Mouse (Mus musculus) left cerebral cortex, adult 8-10 months (tissue): Measurements from ENCODE around the gene Minpp1. TPM values are rescaled to one million over a fixed set of nuclear protein-coding genes. Genes with fewer than 3 reads are reported as not detected.
"Not testable (repeated sequence)": the region's sequence is repeated elsewhere in the genome, so short reads cannot be mapped to it uniquely, and the experiment has no call there.

Source experiments
- DNase-seq, 2 experiments: peaks; one replicate each; pipeline ENCODE4 v3.0.0; 2022; ENCODE audit warnings: low spot score in 2 of 2
- total RNA-seq, 4 experiments: library from RNA; stranded (reverse); gene quantifications; 2 replicates each; pipeline ENCODE4 v1.2.4; 2022

Minpp1 gene
- total RNA-seq: 10 to 100 TPM; 57.1 to 67.5 (median 60.7) TPM

DNA sequence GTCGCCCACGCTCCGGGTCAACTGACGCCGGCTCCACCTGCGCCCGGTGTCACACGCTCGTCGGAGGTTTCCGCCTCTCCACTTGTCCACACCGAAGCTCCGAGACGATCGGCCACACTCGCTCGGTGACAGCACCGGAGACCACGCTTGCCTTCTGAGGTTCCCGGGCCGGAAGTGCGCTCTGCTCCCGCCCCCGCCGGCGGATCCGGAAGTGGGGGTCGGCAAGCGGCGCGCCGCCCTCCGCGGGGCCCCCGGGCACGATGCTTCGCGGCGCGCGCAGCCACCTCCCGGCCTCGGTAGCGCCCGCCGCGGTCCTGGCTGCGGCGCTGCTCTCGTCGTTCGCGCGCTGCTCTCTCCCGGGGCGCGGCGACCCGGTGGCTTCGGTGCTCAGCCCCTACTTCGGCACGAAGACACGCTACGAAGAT is at the start of gene Minpp1:
Gene Minpp1, plus strand, starts transcription at position 89 of the 425 bp plus-strand sequence.
- DNase-seq: peak; percentile 69 to 77

DNA sequence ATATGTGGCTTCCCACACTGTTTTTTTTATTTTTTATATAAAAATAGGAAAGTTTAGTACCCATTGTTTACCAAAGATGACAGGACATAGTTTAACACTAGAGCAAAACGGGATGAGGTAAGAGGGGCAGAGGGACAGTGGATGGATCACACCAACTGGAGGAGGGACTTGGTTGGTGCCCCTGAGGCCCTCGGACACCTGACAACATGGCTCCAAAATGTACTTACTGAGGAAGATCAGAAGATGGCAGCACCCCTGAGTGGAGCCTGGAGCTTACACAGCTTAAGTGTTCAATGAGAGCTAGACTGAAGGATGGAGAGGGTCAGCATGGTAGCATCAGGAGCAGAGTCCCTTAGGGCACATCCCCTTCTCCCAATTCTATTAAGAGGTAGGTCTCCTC is 46.2 kb upstream of the Minpp1 start:
- DNase-seq: no peak

DNA sequence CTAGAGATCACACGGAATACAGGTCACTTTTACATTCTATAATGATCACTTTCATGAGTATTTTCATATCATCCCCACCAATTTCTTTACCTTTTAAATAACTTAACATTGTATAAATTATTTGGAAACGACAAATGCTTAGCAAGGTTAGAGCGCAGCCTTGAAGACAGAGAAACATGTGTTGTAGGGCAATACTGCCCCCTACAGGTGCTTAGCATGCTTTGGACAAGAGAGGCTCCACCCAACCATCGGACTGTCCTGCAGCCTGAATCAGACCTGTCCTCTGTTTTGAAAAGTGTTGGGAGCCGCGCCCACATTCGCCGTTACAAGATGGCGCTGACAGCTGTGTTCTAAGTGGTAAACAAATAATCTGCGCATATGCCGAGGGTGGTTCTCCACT is 44.0 kb upstream of the Minpp1 start:
- no peak for DNase-seq

DNA sequence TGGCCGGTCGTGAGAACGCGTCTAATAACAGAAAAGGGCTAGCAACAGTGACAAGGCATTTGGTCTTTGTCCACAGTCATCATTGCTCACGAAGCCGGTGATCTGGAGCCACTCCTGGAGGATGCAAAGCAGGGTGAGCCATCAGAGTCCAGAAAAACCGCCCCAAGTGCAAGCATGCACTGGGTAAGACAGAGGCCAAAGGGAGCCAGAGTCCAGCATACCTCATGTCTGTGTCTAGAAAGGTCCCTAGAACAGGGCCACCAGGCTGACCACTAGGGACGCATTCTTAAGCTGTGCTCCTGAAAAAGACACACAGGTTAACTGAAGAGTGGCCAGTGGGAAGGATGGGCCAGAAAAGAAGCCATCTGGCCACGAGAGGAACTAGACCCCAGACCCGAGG is 36.6 kb upstream of the Minpp1 start:
- no peak for DNase-seq

DNA sequence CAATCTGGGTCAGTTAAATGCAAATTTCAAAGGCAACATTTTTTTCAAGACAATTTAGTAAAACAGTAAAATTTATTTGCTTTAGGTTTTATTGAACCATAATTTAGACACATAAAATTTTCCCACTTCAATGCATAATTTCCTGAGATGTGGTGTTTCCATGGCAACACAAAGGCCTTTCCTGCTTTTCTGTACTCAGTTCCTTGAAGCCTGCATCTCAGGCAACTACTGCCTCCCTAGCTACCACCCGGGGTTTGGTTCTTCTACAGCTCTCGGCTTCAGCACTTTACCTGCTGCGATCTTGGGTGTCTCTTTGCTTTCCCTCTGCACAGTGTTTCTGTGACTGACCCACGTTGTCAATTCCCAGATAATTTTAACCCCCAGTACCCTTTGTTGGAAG is 33.3 kb upstream of the Minpp1 start:
- DNase-seq: peak; percentile 4 to 44

DNA sequence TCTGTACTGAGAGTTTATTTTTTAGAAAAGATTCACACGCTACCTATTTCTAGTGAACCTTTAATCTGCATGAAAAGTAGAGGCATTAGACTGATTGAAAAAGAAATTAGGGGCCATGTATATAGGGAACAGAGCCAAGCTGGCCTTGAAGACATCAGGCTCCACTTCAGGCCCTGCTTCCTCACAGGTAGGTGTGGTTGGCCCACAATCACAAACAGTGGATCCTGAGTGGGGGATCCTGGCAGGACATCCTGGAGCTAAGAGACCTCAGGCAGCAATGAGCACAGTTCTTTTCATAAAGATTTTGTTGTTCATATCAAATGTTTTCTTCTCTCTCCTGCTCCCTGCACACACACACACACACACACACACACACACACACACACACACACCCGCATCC is 28.8 kb upstream of the Minpp1 start:
- DNase-seq: no peak

DNA sequence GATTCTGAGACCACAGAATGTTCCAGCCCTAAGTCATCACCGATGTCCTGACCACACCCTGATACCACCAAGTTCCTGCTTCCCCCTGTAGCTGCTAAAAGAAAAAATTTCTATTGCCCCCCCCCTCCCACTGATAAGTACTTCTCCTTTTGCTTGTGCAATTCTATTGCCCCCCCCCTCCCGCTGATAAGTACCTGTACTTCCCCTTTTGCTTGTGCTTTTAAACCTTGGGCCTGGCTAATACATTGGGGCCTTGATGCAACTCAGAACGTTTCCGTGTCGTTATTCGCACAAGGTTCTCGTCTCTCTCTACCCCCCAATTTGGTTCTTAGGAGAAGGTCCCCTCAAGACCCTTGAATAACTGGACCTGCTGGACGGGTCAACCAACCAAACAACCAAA is 27.9 kb upstream of the Minpp1 start:
- not testable (repeated sequence) for DNase-seq

DNA sequence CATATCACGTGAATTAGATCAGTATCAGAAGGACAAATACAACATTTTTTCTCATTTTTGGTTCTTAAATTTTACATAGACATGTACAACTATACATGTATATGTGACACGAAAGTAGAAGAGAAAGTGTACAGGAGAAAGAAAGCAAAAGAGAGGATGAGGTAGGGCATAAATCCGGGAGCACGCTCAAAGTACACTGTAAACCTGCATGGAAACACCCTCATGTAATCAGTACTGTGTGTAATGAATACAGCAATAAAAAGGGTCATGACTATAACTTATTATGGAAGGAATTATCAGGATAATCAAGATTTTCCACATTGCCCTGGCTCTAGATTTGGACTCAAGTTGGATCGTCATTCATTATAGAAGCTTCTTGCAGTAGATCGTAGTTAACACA is 22.5 kb upstream of the Minpp1 start:
- no peak for DNase-seq

DNA sequence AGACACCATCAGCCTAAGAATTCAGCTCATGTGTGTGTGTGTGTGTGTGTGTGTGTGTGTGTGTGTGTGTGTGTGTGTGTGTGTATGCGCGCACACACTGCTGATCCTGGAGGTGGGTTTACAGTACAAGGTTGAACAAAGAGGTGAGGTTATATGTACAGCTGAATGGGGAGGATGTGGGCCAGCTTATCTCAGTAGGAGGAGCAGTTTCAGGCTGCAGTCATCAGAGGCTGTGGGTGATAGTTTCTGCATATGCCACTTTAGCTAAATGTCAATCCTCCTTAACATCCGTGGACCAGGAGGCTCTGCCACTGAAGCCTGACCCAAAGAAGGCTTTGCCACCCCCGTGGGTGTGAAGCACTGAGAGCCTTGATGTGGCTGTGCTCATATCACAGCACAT is 20.3 kb upstream of the Minpp1 start:
- DNase-seq: no peak

DNA sequence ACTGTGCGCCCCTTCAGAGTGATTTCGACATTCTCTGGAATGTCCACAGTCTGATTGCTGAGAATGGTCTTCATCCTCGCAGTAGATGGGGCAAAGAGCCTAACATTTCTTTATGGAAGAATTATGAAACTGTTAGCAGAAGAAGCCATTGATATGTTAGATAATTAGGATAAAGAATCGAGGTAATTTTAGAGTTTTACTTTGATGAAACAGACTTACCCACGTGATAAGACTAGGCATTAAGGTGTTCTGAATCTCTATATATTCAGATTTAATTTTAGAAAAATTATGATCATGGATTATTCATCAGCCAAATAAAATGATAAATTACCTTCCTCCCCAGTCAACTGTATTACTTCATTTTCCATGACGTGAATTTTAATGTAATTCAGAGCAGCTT is 19.1 kb upstream of the Minpp1 start, which contains the start of gene Rpl9-ps6:
Gene Rpl9-ps6, minus strand, starts transcription at position 101 of the 400 bp plus-strand sequence.
- DNase-seq: no peak

DNA sequence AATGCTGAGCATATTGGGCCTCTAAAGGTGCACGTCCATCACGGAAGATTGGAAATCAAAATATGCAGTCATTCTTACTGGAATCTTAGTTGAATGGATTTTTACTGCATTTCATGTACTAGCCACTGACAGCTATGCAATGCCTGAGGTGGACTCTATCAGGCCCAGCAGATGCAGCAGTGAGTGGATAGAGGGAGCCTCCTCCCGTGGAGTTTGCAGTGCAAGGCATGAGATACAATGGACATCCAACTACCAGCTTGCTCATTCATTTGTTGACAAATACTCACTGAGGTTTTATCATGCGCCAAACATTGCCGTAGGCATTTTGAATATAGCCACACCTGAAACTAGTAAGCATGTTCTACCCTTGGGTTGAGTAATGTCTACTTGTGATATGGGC is 18.2 kb upstream of the Minpp1 start:
- DNase-seq: no peak

DNA sequence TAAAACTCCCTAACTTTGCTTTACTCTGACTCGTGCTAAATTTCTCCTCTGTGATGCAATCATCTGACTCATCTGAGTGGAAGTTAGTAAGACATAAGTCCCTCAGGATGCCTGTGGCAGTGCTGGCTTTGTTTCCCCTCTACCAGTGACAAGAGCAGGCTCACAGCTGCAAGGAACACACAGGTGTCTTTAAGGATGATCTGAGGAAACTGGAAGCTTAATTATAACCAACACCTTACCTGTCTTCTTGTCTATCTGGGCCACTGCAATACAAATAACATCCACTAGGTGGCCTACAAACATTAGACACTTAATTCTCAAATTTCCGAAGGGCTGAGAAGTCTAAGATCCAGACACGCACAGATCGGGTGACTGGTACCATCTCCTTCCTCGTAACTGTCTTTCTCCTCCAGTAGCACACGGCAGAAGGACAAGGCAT is 15.5 kb upstream of the Minpp1 start:
- no peak for DNase-seq

DNA sequence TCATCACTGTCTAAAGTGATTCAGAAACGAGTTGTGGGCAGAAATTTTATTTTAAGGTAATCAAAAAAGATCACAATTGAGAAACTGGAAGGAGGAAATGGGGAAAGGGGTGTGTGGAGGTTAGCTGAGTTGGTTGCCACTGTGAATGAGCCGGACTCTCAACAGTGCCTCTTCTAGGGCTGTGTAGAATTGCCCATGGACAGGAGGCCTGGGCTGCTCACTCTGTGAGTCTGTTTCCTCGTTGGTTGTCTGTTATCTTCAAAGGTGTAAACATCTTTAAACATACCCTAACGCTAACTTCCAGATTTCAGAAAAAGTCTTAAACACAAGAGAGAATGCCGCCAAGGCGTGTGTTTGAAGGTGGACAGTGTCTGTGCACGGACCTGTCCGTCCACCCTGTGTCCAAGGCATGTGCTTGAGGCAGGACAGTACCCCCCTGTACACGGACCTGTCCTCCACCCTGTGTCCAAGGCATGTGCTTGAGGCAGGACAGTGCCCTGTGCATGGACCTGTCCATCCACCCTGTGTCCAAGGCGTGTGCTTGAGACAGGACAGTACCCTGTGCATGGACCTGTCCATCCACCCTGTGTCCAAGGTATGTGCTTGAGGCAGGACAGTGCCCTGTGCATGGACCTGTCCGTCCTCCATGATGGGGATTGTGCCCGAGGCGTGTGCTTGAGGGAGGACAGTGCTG is 14.9 kb upstream of the Minpp1 start:
- DNase-seq: no peak

DNA sequence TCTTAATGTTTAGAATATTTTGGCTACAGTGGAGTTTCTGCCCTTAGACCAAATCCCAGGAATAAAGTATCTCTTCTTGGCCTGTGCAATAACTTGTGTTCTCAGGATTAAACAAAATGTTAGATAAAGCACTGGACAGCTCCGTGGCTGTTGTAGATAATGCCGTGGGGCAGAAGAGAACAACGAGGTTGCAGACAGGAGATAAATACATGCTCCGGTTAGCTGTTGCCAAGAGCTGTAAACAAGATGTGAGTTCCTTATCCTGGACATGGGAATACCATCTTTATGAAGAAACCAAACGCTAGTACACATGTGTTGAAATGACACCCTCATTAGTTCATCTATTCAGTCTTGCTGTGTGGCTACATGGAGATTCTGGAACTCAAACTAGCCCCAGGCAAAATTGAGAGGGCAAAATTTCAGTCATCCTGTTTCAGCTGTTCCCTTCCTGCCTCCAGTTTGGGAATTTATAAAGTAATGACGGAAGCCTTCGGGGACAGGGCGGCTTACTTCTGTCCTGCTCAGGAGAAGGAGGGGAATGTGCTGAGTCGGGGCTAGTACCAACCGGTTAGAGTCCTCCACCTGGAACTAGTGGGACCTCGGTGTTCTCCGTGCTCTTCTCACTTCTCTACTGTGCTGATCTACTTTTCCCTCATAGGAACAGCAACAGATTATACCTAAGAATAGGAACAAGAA is 9.4 kb upstream of the Minpp1 start:
- no peak for DNase-seq

DNA sequence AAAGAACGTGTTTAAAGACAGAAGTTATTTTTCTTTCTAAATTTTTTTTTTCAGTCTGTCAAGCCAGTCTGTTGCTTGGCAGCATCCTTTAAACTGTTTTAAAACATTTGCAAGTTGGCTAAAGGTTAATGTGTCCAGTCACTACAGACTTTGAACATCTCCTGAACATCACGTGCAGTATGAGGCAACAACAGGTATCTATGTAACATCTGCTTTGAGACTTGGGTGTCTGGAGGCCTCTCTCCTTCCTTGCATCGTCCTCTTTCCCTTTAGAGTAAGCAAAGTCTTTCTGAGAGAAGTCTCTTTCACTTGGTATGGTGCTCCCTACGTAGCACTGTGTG is 8.9 kb upstream of the Minpp1 start:
- DNase-seq: no peak

DNA sequence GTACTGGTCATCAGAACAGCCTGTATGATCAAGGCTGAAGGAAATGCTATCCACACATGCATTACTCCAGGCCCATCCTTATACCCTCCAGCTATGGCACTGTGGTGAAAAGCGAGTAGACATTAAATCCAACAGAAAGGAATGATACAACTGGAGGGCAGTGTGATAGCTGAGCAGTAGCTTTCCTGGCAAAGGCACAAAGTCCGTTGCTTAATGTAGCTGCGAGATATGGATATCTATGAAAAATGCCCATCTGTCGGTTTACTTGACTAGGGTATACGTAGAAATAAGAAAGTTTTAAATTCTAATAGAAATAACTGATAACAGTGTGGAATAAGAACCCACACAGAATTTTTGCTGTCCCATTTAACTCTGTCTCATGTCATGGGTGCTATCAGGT is 5.3 kb upstream of the Minpp1 start:
- no peak for DNase-seq

DNA sequence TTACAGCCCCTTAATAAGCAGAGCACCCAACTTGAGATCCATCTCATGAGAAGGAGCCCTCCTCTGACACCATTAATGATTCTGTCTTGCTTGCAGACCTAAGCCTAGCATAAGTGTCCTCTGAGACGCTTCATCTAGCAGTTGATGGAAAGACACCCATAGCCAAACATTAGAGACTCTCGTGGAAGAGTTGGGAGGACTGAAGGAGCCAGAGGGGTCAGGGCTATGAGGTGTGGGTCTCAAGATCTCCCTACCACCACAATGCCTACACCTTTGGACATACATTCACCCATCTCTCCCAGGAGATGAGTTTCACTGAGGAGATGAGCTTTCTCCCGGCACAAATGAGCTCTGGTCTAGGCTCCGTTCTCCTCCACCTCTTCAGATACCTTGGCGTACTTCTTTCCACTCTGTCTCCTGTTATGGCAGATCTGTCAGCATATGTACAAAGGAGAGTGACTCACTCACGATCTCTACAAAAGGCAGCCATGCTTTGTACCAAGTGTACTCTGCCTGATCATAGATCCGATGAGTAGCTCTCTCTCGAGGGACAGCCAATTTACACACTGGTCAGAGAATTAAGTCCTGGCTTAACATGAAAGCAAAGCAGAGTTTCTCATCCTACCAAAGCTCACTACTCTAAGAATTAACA is 4.7 kb upstream of the Minpp1 start:
- no peak for DNase-seq

DNA sequence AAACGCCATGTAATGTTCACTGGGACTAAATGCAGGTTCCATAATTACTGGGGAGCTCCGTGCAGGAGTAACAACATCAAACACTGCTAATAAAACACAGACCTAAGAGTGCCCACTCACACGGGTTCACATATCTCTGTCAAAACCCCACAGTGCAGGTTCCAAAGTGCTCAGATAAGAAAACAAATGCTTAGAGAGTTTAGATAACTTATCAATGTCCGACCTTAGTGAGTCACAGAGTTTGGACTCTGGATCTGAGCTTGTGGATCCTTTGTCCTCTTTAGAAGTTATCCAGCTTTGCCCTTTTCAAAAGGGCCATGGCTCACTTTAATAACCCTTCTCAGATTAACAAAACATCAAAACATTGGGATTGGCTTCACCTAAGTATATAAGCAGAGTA is 4.1 kb upstream of the Minpp1 start:
- no peak for DNase-seq

DNA sequence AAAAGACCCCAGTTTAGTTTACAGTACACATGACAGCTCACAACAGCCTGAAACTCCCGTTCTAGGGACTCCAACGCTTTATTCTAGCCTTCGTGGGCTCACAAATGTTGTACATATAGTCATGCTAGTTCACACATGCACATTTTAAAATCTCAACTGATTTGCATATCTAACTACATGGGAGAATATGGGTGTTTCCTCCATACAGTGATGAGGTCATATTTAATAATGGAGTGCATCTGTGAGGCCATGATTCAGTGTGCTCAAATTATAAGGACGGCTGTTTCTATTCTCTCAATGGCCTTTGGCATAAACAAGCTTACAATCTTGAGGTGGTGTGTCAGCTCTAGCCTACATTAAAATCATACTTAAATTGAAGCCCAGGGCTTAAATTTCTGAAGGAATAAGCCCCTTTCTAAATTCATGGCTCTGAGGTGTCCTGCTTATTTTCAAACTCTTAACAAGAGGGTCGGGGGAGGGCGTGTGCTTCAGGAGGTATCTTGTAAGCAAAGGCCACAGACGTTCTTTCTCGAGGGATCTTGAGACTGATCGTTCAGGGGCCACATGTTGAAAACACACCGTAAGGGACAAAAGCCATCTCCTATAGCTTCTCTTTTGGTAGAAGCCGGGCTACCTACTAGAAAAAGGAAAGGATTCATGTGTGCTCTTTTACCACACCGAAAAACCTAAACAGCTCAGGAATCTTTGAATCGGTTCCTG is 468 bp upstream of the Minpp1 start:
- DNase-seq: no peak

DNA sequence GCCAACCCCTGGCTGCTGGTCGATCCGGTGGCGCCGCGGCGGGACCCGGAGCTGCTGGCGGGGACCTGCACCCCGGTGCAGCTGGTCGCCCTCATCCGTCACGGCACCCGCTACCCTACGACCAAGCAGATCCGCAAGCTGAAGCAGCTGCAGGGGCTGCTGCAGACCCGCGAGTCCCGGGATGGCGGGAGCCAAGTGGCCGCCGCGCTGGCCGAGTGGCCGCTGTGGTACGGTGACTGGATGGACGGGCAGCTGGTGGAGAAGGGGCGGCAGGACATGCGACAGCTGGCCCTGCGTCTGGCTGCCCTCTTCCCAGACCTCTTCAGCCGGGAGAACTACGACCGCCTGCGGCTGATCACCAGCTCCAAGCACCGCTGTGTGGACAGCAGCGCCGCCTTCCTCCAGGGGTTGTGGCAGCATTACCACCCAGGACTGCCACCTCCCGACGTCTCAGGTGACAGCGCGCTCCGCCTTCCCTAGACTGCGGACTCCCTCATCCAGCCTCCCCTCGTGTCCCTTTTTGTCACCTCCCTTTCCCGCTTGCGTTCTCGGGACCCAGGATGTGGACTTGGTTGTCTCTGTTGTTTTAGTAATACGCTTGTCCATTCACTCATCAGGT is 646 bp downstream of the Minpp1 start:
- peak; percentile 52 to 53 for DNase-seq

DNA sequence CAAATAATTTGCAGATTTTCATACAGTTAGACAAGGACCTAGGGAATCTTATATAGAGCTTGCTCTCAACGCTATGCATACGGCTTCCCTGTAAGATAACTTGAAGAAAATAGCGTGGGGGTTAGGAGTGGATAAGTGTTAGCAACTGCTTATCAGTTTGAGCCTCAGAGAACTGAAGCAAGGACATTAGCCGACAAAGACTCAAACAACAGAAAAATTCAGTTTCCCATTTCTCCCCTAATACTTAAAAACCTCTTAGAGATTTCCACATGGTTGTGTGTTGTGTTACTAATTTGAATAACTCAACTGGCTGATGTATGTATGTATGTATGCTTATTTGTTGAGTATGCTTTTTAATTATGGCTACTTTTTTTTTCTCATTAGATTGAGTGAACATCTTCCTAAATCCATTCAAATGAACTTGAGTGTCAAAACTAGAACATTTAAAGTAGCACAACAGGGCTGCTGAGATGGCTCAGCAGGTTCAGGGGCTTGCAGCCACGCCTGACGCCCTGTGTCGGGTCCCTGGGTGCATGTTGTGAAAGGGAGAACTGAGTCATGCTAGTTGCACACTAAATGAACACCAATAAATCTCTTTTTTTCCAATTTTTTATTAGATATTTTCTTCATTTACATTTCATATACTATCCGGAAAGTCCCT is 2.2 kb downstream of the Minpp1 start:
- DNase-seq: no peak
